Mouse (Mus musculus): ENCODE results near the gene Nup107. TPM values are rescaled to one million over a fixed set of nuclear protein-coding genes. Genes with fewer than 3 reads are reported as not detected.

Gene Nup107
- polyA plus RNA-seq, 1 experiment = 134 TPM

DNA sequence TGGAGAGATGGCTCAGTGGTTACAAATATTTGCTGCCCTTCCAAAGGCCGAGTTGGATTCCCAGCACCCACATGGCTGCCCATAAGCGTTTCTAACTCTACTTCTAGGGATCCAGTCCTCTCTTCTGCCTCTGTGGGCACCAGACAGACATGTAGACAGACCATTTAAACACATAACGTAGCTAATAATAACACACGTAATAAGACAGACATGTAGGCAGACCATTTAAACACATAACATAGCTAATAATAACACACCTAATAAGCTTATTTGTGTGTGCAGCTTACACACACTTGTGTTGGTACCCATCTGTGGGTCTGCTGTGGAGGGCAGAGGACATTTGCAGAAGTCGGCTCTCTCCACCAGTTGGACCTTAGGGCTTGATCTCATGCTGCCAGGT is 35.7 kb downstream of the Nup107 start:
- Histone ChIP-seq H3K9ac (ENCODE audit: low read depth, poor library complexity, severe bottlenecking) (no peak overlapping the region), H3K27me3 (ENCODE audit: control insufficient read depth, insufficient read depth, low read length, poor library complexity, severe bottlenecking) (no peaks in the 10 kb centered on the region), H3K4me1 (ENCODE audit: control insufficient read depth, insufficient read depth, low read length) (no peaks in the 10 kb centered on the region), H3K36me3 (ENCODE audit: control insufficient read depth, insufficient read depth, low read length, poor library complexity, severe bottlenecking) (peaks cover 57% of the 10 kb centered on the region), H3K9me3 (replicated peaks; ENCODE audit: control insufficient read depth, insufficient read depth, low read length, poor library complexity, severe bottlenecking) (no peaks in the 10 kb centered on the region), H3K27ac (ENCODE audit: insufficient read depth, low read length) (no peak overlapping the region), H3K4me3 (ENCODE audit: low read depth, low read length) (no peak overlapping the region)
- no peak for TF ChIP-seq CTCF (IDR thresholded peaks at IDR 0.05; ENCODE audit: low read depth, low read length)
- TF ChIP-seq POLR2A (IDR thresholded peaks at IDR 0.05; ENCODE audit: insufficient read depth, low read length) = no peak
- TF ChIP-seq EP300 (IDR thresholded peaks at IDR 0.05; ENCODE audit: insufficient read depth, low read depth, low read length) = no peak

DNA sequence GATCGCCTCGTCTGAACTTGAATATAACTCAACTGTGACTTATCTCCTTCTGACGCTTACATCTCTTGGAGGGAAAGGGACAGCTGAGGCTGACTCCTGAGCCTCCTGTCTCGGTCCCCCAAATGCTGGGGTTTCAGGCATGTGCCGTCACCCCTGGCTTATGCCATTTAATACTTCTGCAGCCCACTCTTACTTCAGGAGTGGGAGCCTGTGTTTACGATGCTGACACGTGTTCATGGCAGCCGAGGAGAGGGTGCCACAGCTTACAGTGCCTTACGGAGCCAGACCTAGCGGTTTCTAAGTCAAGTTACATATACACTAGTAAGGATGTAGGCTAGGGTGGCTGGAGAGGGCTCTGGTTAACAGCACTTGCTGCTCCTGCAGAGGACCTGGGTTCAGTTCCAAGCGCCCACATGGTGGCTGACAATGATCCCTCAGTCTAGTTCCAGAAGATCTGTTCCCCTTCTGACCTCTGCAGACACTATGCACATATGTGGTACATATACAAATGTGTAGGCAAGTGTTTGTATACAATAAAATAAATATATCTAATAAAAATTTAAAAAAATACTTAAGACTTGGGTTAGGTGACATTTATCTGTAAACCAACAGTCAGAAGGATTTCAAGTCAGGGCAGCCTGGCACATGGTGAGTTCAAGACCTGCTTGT is 36.6 kb downstream of the Nup107 start:
- TF ChIP-seq POLR2A (IDR thresholded peaks at IDR 0.05; ENCODE audit: insufficient read depth, low read length) = no peak
- no peak for TF ChIP-seq CTCF (IDR thresholded peaks at IDR 0.05; ENCODE audit: low read depth, low read length)
- TF ChIP-seq EP300 (IDR thresholded peaks at IDR 0.05; ENCODE audit: insufficient read depth, low read depth, low read length) = no peak
- peaks cover 56% of the 10 kb centered on the region for H3K36me3 ChIP-seq (ENCODE audit: control insufficient read depth, insufficient read depth, low read length, poor library complexity, severe bottlenecking)
- no peak overlapping the region for H3K9ac ChIP-seq (ENCODE audit: low read depth, poor library complexity, severe bottlenecking)
- H3K4me1 ChIP-seq (ENCODE audit: control insufficient read depth, insufficient read depth, low read length) = no peaks in the 10 kb centered on the region
- H3K27me3 ChIP-seq (ENCODE audit: control insufficient read depth, insufficient read depth, low read length, poor library complexity, severe bottlenecking) = no peaks in the 10 kb centered on the region
- peaks cover 6% of the 10 kb centered on the region for H3K9me3 ChIP-seq (replicated peaks; ENCODE audit: control insufficient read depth, insufficient read depth, low read length, poor library complexity, severe bottlenecking)
- H3K4me3 ChIP-seq (ENCODE audit: low read depth, low read length) = no peak overlapping the region
- H3K27ac ChIP-seq (ENCODE audit: insufficient read depth, low read length) = no peak overlapping the region

DNA sequence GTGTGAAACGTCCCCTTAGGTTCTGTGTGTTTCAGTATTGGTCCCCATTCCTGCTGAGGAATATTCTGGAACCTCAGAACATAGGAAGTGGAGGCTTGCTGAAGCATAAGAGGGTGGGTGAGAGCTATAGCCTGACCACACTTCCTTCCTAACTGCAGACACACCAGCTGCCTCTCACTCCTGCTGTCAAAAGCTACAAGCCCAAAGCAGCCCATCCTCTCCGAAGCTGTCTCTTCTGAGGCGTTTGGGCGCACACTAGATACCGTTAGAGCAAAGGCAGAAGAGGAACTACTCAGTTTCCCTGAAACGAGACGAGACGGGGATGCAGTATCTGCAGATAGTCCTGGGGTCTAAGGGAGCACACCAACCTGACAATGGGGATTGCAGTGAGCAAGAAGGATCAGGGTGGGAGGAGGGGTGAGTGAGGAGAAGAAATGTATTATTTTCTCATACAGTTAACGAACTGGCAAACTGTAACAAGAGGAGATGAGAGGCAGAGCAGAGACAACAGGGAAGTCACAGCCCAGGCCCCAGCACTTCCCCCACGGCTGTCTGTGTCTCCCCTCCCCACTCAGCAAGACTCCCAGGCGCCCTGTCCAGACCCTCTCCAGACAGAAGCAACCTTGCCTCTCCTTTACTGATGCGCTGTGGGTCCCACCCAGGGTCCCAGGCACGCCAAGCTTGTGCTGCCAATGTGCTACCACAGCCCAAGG is 37.3 kb downstream of the Nup107 start:
- H3K36me3 ChIP-seq (ENCODE audit: control insufficient read depth, insufficient read depth, low read length, poor library complexity, severe bottlenecking) = peaks cover 54% of the 10 kb centered on the region
- H3K4me3 ChIP-seq (ENCODE audit: low read depth, low read length) = no peak overlapping the region

DNA sequence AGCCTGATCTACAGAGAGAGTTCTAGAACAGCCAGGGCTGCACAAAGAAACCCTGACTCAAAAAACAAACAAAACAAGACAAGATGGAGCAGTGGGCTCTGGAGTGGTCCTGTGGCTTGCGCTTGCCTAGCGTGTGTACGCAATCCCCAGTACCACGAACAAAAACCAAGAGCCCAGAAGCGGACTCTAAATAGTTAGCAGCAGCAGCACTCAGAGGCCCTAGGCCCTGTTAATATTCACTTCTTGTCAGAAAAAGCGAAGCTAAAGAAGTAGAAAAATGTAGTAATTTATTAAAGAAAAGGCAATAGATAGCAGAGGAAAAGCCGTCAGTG is 37.9 kb downstream of the Nup107 start:
- TF ChIP-seq POLR2A (IDR thresholded peaks at IDR 0.05; ENCODE audit: insufficient read depth, low read length) = no peak
- no peak for TF ChIP-seq EP300 (IDR thresholded peaks at IDR 0.05; ENCODE audit: insufficient read depth, low read depth, low read length)
- TF ChIP-seq CTCF (IDR thresholded peaks at IDR 0.05; ENCODE audit: low read depth, low read length) = no peak
- Histone ChIP-seq H3K27ac (ENCODE audit: insufficient read depth, low read length) (no peak overlapping the region), H3K9me3 (replicated peaks; ENCODE audit: control insufficient read depth, insufficient read depth, low read length, poor library complexity, severe bottlenecking) (peaks cover 18% of the 10 kb centered on the region), H3K27me3 (ENCODE audit: control insufficient read depth, insufficient read depth, low read length, poor library complexity, severe bottlenecking) (no peaks in the 10 kb centered on the region), H3K36me3 (ENCODE audit: control insufficient read depth, insufficient read depth, low read length, poor library complexity, severe bottlenecking) (peaks cover 56% of the 10 kb centered on the region), H3K4me3 (ENCODE audit: low read depth, low read length) (no peak overlapping the region), H3K9ac (ENCODE audit: low read depth, poor library complexity, severe bottlenecking) (no peak overlapping the region), H3K4me1 (ENCODE audit: control insufficient read depth, insufficient read depth, low read length) (no peaks in the 10 kb centered on the region)

More for the DNA sequence above, 37.3 kb downstream of the Nup107 start:
- no peak overlapping the region for H3K9ac ChIP-seq (ENCODE audit: low read depth, poor library complexity, severe bottlenecking)
- TF ChIP-seq POLR2A (IDR thresholded peaks at IDR 0.05; ENCODE audit: insufficient read depth, low read length) (no peak), CTCF (IDR thresholded peaks at IDR 0.05; ENCODE audit: low read depth, low read length) (no peak), EP300 (IDR thresholded peaks at IDR 0.05; ENCODE audit: insufficient read depth, low read depth, low read length) (no peak)
- no peak overlapping the region for H3K27ac ChIP-seq (ENCODE audit: insufficient read depth, low read length)
- H3K27me3 ChIP-seq (ENCODE audit: control insufficient read depth, insufficient read depth, low read length, poor library complexity, severe bottlenecking) = no peaks in the 10 kb centered on the region
- no peaks in the 10 kb centered on the region for H3K4me1 ChIP-seq (ENCODE audit: control insufficient read depth, insufficient read depth, low read length)
- H3K9me3 ChIP-seq (replicated peaks; ENCODE audit: control insufficient read depth, insufficient read depth, low read length, poor library complexity, severe bottlenecking) = peaks cover 11% of the 10 kb centered on the region

DNA sequence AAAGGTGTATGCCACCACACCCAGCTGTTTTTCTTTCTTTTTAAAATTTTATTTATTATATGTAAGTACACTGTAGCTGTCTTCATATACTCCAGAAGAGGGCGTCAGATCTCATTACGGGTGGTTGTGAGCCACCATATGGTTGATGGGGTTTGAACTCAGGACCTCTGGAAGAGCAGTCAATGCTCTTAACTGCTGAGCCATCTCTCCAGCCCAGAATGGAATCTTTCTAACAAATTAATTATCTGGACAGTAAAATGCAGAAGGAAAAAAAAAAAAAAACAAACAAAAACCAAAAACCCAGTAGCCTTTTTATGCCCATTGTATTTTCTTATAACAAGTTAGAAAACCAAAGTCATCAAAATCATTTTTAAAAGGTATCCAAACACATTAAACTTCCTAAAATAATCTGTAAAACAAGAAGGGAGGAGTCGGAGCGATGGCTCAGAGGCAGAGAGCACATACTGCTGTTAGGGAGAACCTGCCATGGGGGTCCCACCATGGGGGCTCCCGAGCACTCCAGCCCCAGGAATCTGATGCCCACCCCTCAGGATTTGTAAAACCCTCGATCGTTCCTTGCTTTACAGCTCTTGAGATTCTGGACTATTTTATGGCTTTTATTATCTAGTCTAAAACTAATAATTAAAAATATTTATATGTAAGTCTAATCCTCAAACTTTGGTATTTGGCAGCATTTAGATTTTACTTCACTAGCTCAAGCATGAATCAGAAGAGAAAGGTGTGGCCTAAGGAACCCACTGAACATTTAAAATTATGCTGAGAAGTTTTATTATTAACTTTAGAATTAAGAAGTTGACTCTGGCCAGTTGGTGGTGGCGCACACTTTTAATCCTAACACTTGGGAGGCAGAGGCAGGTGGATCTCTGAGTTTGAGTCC is 38.5 kb downstream of the Nup107 start:
- H3K9ac ChIP-seq (ENCODE audit: low read depth, poor library complexity, severe bottlenecking) = no peak overlapping the region
- no peaks in the 10 kb centered on the region for H3K4me1 ChIP-seq (ENCODE audit: control insufficient read depth, insufficient read depth, low read length)
- no peaks in the 10 kb centered on the region for H3K27me3 ChIP-seq (ENCODE audit: control insufficient read depth, insufficient read depth, low read length, poor library complexity, severe bottlenecking)
- no peak overlapping the region for H3K27ac ChIP-seq (ENCODE audit: insufficient read depth, low read length)
- peaks cover 57% of the 10 kb centered on the region for H3K36me3 ChIP-seq (ENCODE audit: control insufficient read depth, insufficient read depth, low read length, poor library complexity, severe bottlenecking)
- no peak overlapping the region for H3K4me3 ChIP-seq (ENCODE audit: low read depth, low read length)
- peaks cover 24% of the 10 kb centered on the region for H3K9me3 ChIP-seq (replicated peaks; ENCODE audit: control insufficient read depth, insufficient read depth, low read length, poor library complexity, severe bottlenecking)
- no peak for TF ChIP-seq EP300 (IDR thresholded peaks at IDR 0.05; ENCODE audit: insufficient read depth, low read depth, low read length)
